Mouse (Mus musculus) duodenum, adult 2 months (tissue): ENCODE measurements around the gene Cenpb. TPM values are rescaled to one million over a fixed set of nuclear protein-coding genes. Genes with fewer than 3 reads are reported as not detected.

Source experiments
- polyA plus RNA-seq: library from polyadenylated mRNA; depleted of rRNA; stranded (reverse); fragments of >200 nt; gene quantifications from 2 replicates; pipeline ENCODE4 v1.2.3, GENCODE M21; 2012; ENCODE audit warnings: low replicate concordance; rRNA removed

Gene Cenpb
- 94.1 and 105 TPM in 2 replicates for polyA plus RNA-seq

GRCm38 (mm10) chr2:131179990-131180587, at the start of gene Cenpb:
Gene Cenpb (minus strand): TSS chr2:131180067.

GRCm38 (mm10) chr2:131206778-131207177, 26.9 kb upstream of the Cenpb start, which contains the start of gene Ap5s1:
Gene Ap5s1 (plus strand): TSS chr2:131207078.

GRCm38 (mm10) chr2:131186771-131187601, 7.1 kb upstream of the Cenpb start, which contains the start of the genes Cdc25b and Spef1:
Gene Cdc25b (plus strand): TSS chr2:131186949.
Gene Spef1 (minus strand): TSS chr2:131187282.

GRCm38 (mm10) chr2:131159938-131160581, 19.8 kb downstream of the Cenpb start, which contains the start of gene 1700037H04Rik:
Gene 1700037H04Rik (minus strand): TSS chr2:131160081.

GRCm38 (mm10) chr2:131132930-131133547, 46.8 kb downstream of the Cenpb start, which contains the start of gene Gm11037:
Gene Gm11037 (plus strand): TSS chr2:131133497.

GRCm38 (mm10) chr2:131127161-131127730, 52.6 kb downstream of the Cenpb start, which contains the start of gene Hspa12b:
Gene Hspa12b (plus strand): TSS chr2:131127280.

Other genes starting within 250 kb of the Cenpb start
- 20.6 and 32.7 TPM in 2 replicates for gene Gfra4, start 137.0 kb downstream of the Cenpb start, polyA plus RNA-seq
- gene Adam33, start 116.3 kb downstream of the Cenpb start, polyA plus RNA-seq, result 11.9 and 25.9 TPM in 2 replicates
- gene Siglec1, start 93.3 kb downstream of the Cenpb start, polyA plus RNA-seq, result 1.0 and 2.0 TPM in 2 replicates
- gene Hspa12b, start 52.8 kb downstream of the Cenpb start, polyA plus RNA-seq, result 2.6 and 2.9 TPM in 2 replicates
- gene Gm11037, start 46.6 kb downstream of the Cenpb start, polyA plus RNA-seq, result not detected in 2 replicates
- gene 1700037H04Rik, start 20.0 kb downstream of the Cenpb start, polyA plus RNA-seq, result 69.0 and 100 TPM in 2 replicates
- 18.4 and 26.6 TPM in 2 replicates for gene Cdc25b, start 6.9 kb upstream of the Cenpb start, polyA plus RNA-seq
- gene Spef1, start 7.2 kb upstream of the Cenpb start, polyA plus RNA-seq, result 9.3 and 10.6 TPM in 2 replicates
- gene Ap5s1, start 27.0 kb upstream of the Cenpb start, polyA plus RNA-seq, result 75.0 and 170 TPM in 2 replicates
- gene Mavs, start 54.0 kb upstream of the Cenpb start, polyA plus RNA-seq, result 58.0 and 95.8 TPM in 2 replicates
- 4.7 and 9.9 TPM in 2 replicates for gene Pank2, start 82.4 kb upstream of the Cenpb start, polyA plus RNA-seq
- 1.0 and 1.1 TPM in 2 replicates for gene Rnf24, start 172.8 kb upstream of the Cenpb start, polyA plus RNA-seq